Mouse (Mus musculus) heart, embryonic 15.5 days (tissue): ENCODE results near the gene Hsd17b2. TPM values are rescaled to one million over a fixed set of nuclear protein-coding genes. Genes with fewer than 3 reads are reported as not detected.

Experiments
- ATAC-seq: fragments of 200-750 bp; cut with Nextera tagmentation; replicated peaks from 2 replicates; pipeline ENCODE4 v1.8.0; 2017; ENCODE audit warnings: low read depth, moderate TSS enrichment; ENCODE audit not compliant: insufficient number of reproducible peaks, insufficient read depth, low FRiP score
- H3K27ac ChIP-seq: fragments of 300-500 bp; sonication (generic); 2 replicates; pipeline ENCODE4 v1.5.1; 2015; ENCODE audit warnings: mild to moderate bottlenecking, inconsistent platforms
- H3K27me3 ChIP-seq: fragments of 300-500 bp; sonication (generic); 2 replicates; pipeline ENCODE4 v1.6.1; 2015; ENCODE audit warnings: inconsistent platforms
- H3K36me3 ChIP-seq: fragments of 300-500 bp; sonication (generic); 2 replicates; pipeline ENCODE4 v1.6.1; 2015; ENCODE audit warnings: mild to moderate bottlenecking, inconsistent platforms
- H3K4me1 ChIP-seq: fragments of 300-500 bp; sonication (generic); replicated peaks from 2 replicates; pipeline ENCODE4 v1.6.1; 2015; ENCODE audit warnings: inconsistent platforms
- H3K4me2 ChIP-seq: fragments of 300-500 bp; sonication (generic); 2 replicates; pipeline ENCODE4 v1.6.1; 2015; ENCODE audit warnings: inconsistent platforms, mild to moderate bottlenecking, moderate library complexity
- H3K4me3 ChIP-seq: fragments of 300-500 bp; sonication (generic); 2 replicates; pipeline ENCODE4 v1.5.1; 2015; ENCODE audit warnings: mild to moderate bottlenecking, inconsistent platforms
- H3K9ac ChIP-seq: fragments of 300-500 bp; sonication (generic); 2 replicates; pipeline ENCODE4 v1.6.1; 2015; ENCODE audit warnings: mild to moderate bottlenecking, inconsistent platforms
- H3K9me3 ChIP-seq: fragments of 300-500 bp; sonication (generic); replicated peaks from 2 replicates; pipeline ENCODE4 v1.6.1; 2016; ENCODE audit warnings: inconsistent platforms
- WGBS: fragments of 180-500 bp; shearing (Covaris S2); methylation state at CpG from one replicate; pipeline ENCODE4 v1.1.7; 2015; ENCODE audit warnings: mixed read lengths; 5-methylcytosine and 5-hydroxymethylcytosine counted together
- polyA plus RNA-seq: library from polyadenylated mRNA; unstranded; fragments of >200 nt; fragmentation: Nextera tagmentation; extraction: Ambion mirVana; gene quantifications from 2 replicates; pipeline ENCODE4 v1.2.1, GENCODE M21; 2015

Hsd17b2 gene
- polyA plus RNA-seq, 1 experiment from 2014 or later = not detected

GRCm38 (mm10) chr8:117772597-117772996 is 70.9 kb downstream of the Hsd17b2 start:
- Histone ChIP-seq H3K4me2 (no peak overlapping the region), H3K27ac (no peak overlapping the region), H3K4me3 (no peak overlapping the region), H3K36me3 (no peaks in the 10 kb centered on the region), H3K9ac (no peak overlapping the region), H3K27me3 (no peaks in the 10 kb centered on the region), H3K4me1 (no peaks in the 10 kb centered on the region), H3K9me3 (no peaks in the 10 kb centered on the region)
- ATAC-seq = no peak
- 40% methylated on average over 2 of the region's 2 CpGs for WGBS

GRCm38 (mm10) chr8:117775626-117776025 is 73.9 kb downstream of the Hsd17b2 start:
- Histone ChIP-seq H3K36me3 (no peaks in the 10 kb centered on the region), H3K9me3 (no peaks in the 10 kb centered on the region), H3K4me3 (no peak overlapping the region), H3K27ac (no peak overlapping the region), H3K4me2 (no peak overlapping the region), H3K4me1 (no peaks in the 10 kb centered on the region), H3K27me3 (no peaks in the 10 kb centered on the region), H3K9ac (no peak overlapping the region)
- 43% methylated on average over 10 of the region's 10 CpGs for WGBS
- no peak for ATAC-seq

- WGBS = 67% methylated on average over 10 of the region's 10 CpGs
- no peak overlapping the region for H3K4me3 ChIP-seq
- H3K9me3 ChIP-seq = no peaks in the 10 kb centered on the region
- no peak overlapping the region for H3K4me2 ChIP-seq
- H3K36me3 ChIP-seq = no peaks in the 10 kb centered on the region
- H3K27ac ChIP-seq = no peak overlapping the region
- no peaks in the 10 kb centered on the region for H3K4me1 ChIP-seq
- ATAC-seq = no peak
- no peak overlapping the region for H3K9ac ChIP-seq
- H3K27me3 ChIP-seq = no peaks in the 10 kb centered on the region
These were observed 74.4 kb downstream of the Hsd17b2 start for GRCm38 (mm10) chr8:117776075-117776474.

GRCm38 (mm10) chr8:117778531-117779322 is 77.0 kb downstream of the Hsd17b2 start:
- Histone ChIP-seq H3K9me3 (no peaks in the 10 kb centered on the region), H3K4me3 (no peak overlapping the region), H3K27me3 (no peaks in the 10 kb centered on the region), H3K9ac (no peak overlapping the region), H3K4me1 (no peaks in the 10 kb centered on the region), H3K27ac (no peak overlapping the region), H3K36me3 (no peaks in the 10 kb centered on the region), H3K4me2 (no peak overlapping the region)
- WGBS = 64% methylated on average over 11 of the region's 11 CpGs
- ATAC-seq = no peak

- no peak for ATAC-seq
- H3K27ac ChIP-seq = no peak overlapping the region
- no peak overlapping the region for H3K4me2 ChIP-seq
- no peak overlapping the region for H3K9ac ChIP-seq
- 83% methylated on average over 6 of the region's 6 CpGs for WGBS
- H3K27me3 ChIP-seq = no peaks in the 10 kb centered on the region
- H3K4me3 ChIP-seq = no peak overlapping the region
- no peaks in the 10 kb centered on the region for H3K9me3 ChIP-seq
- no peaks in the 10 kb centered on the region for H3K4me1 ChIP-seq
- H3K36me3 ChIP-seq = no peaks in the 10 kb centered on the region
These were observed 77.6 kb downstream of the Hsd17b2 start for GRCm38 (mm10) chr8:117779344-117779743.

- Histone ChIP-seq H3K4me1 (no peaks in the 10 kb centered on the region), H3K27me3 (no peaks in the 10 kb centered on the region), H3K9me3 (no peaks in the 10 kb centered on the region), H3K9ac (no peak overlapping the region), H3K27ac (no peak overlapping the region), H3K4me2 (no peak overlapping the region), H3K4me3 (no peak overlapping the region), H3K36me3 (no peaks in the 10 kb centered on the region)
- no peak for ATAC-seq
- 65% methylated on average over 6 of the region's 6 CpGs for WGBS
These were observed 79.8 kb downstream of the Hsd17b2 start for GRCm38 (mm10) chr8:117781375-117782129.

- Histone ChIP-seq H3K27ac (no peak overlapping the region), H3K4me3 (no peak overlapping the region), H3K36me3 (no peaks in the 10 kb centered on the region; the same call in 1 of the 2 replicates), H3K9me3 (no peaks in the 10 kb centered on the region), H3K27me3 (no peaks in the 10 kb centered on the region), H3K4me1 (no peaks in the 10 kb centered on the region), H3K4me2 (no peak overlapping the region), H3K9ac (no peak overlapping the region)
- no peak for ATAC-seq
- WGBS = 90% methylated on average over 7 of the region's 7 CpGs
These were observed 81.3 kb downstream of the Hsd17b2 start for GRCm38 (mm10) chr8:117783021-117783420.

GRCm38 (mm10) chr8:117786428-117786827 is 84.7 kb downstream of the Hsd17b2 start:
- 89% methylated on average over 3 of the region's 3 CpGs for WGBS

GRCm38 (mm10) chr8:117792616-117793144 is 91.0 kb downstream of the Hsd17b2 start:
- H3K9ac ChIP-seq = no peak overlapping the region
- H3K4me3 ChIP-seq = no peak overlapping the region
- no peak overlapping the region for H3K4me2 ChIP-seq
- H3K4me1 ChIP-seq = no peaks in the 10 kb centered on the region
- ATAC-seq = no peak
- H3K36me3 ChIP-seq = peaks cover 80% of the 10 kb centered on the region
- 82% methylated on average over 19 of the region's 19 CpGs for WGBS
- H3K27ac ChIP-seq = no peak overlapping the region
- H3K9me3 ChIP-seq = no peaks in the 10 kb centered on the region
- no peaks in the 10 kb centered on the region for H3K27me3 ChIP-seq

More at GRCm38 (mm10) chr8:117786428-117786827, 84.7 kb downstream of the Hsd17b2 start:
- ATAC-seq = no peak
- no peaks in the 10 kb centered on the region for H3K27me3 ChIP-seq
- no peak overlapping the region for H3K4me3 ChIP-seq
- H3K9me3 ChIP-seq = no peaks in the 10 kb centered on the region
- no peak overlapping the region for H3K4me2 ChIP-seq
- no peaks in the 10 kb centered on the region for H3K4me1 ChIP-seq
- H3K9ac ChIP-seq = no peak overlapping the region
- no peak overlapping the region for H3K27ac ChIP-seq
- peaks cover 30% of the 10 kb centered on the region for H3K36me3 ChIP-seq

- WGBS = 89% methylated on average over 10 of the region's 10 CpGs
These were observed 92.9 kb downstream of the Hsd17b2 start for GRCm38 (mm10) chr8:117794581-117794980.

GRCm38 (mm10) chr8:117796464-117796863 is 94.8 kb downstream of the Hsd17b2 start:
- Histone ChIP-seq H3K4me2 (no peak overlapping the region), H3K4me1 (peaks cover 12% of the 10 kb centered on the region), H3K9me3 (no peaks in the 10 kb centered on the region), H3K36me3 (peaks cover 63% of the 10 kb centered on the region), H3K9ac (no peak overlapping the region), H3K27ac (no peak overlapping the region), H3K27me3 (no peaks in the 10 kb centered on the region), H3K4me3 (no peak overlapping the region)
- WGBS = 91% methylated on average over 15 of the region's 15 CpGs
- no peak for ATAC-seq

More at GRCm38 (mm10) chr8:117794581-117794980, 92.9 kb downstream of the Hsd17b2 start:
- H3K4me1 ChIP-seq = no peaks in the 10 kb centered on the region
- no peak overlapping the region for H3K4me2 ChIP-seq
- peaks cover 79% of the 10 kb centered on the region for H3K36me3 ChIP-seq
- no peak overlapping the region for H3K27ac ChIP-seq
- no peak overlapping the region for H3K9ac ChIP-seq
- no peak overlapping the region for H3K4me3 ChIP-seq
- H3K27me3 ChIP-seq = no peaks in the 10 kb centered on the region
- H3K9me3 ChIP-seq = no peaks in the 10 kb centered on the region
- ATAC-seq = no peak
